Mouse (Mus musculus) liver (tissue): ENCODE data around the gene 4930407I10Rik.

Experiments
- DNase-seq: peaks from one replicate; pipeline ENCODE4 v3.0.0-alpha.2; 2020; ENCODE audit warnings: mixed read lengths

The 4930407I10Rik gene

DNA sequence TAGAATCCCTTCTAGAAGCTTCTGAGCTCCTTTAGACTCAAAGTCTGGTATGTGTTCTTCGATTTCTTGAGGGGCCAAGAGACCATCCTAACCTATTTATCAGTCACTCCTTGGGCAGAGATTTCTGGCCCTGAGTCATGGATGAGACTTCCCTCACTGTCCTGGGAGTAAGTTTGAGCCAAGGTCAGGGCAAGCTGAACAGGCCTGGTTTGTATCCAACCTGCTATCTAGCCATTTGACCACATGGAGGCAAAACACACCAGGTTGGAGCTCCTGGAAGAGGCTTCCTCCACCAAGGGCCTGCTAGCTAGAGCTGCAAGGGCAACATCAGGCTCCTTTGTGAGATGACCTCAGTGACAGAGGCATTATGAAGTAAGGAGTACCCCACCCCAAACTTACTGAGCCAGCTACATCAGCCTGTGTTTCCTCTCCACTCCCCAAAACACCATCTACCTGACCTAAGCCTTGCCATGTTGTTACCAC, at the start of gene 4930407I10Rik:
Gene 4930407I10Rik, plus strand, starts transcription at position 433 of the 483 bp plus-strand sequence.
- DNase-seq: no peak

DNA sequence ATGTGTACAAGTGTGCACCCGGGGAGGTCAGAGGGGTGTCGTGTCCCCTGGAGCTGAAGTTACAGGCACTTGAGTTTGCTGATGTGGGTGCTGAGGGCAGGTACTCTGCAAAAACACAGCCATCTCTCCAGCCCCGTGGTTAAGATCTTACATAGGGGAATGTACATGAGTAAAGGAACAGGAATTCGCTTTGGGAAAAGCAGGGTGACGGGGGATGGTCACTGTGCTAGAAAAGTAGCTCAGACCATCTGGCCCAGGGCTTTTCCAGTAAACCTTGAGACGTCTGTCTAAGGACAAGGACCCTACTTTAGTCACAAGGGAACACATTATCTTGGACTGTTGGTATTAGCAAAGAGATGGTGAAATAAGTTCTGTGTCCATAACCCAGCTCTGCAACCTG, 47.0 kb upstream of the 4930407I10Rik start:
- no peak for DNase-seq

DNA sequence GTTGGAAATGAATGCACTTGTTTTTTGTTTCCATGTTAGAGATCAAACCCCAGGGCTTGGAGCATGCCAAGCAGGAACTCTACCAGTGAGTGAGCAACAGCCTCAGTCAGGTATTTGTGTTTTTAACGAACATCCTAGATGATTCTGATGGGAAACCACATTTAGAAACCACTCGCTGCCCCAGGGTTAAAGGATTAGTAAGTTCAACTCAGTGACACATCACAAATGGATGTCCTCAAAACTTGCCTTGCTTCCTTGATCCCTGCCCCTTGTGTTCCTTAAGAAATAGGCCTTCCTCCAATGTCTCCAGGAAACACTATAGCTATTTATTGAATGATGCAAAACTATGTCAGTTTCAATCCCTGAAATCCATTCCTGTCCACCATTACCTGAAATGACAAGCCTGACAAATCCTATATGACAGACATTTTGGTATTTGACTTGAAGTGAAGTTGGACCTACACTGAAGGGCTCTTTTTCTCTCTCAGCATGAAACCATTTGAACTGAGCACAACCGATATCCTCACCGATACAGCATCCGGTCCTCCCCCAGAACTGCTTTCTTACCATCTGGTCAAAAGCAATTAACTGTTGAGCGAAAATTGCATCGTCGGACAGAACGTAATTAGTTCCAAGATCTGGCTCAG, 44.1 kb upstream of the 4930407I10Rik start:
- no peak for DNase-seq

DNA sequence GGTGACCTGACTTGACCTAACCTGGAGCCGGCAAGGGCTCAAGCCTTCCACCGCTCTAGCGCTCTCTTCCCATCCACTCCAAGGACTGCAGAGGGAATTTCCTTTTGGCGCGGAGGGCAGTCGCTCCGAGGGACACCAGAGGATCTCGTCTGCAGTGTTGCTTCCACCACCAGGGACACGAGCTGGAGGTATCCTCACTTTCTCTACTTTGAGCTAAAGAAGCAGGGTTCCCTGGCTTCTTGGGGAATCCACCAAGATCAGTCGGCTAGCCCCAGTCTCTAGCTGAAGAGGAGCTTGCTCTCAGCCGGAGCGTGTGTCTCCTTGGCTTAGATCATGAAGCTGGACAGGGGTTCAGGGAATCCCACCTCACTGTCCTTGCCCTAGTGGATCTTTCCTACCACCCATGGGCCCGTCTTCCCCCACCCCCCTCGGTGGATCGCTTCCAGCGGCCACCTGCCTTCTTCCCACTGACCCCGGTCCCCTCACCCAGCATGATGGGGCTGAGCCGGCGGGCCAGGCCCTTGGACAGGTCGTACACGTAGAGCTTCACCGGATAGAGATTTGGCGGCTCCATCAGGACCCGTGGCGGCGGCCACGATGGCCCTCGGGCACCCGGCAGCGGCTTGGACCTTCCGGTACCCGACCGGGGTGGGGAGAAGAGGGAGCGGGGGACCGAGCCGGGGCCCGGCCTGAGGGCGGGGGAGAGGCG, 43.4 kb upstream of the 4930407I10Rik start:
- peak; percentile 16 for DNase-seq

DNA sequence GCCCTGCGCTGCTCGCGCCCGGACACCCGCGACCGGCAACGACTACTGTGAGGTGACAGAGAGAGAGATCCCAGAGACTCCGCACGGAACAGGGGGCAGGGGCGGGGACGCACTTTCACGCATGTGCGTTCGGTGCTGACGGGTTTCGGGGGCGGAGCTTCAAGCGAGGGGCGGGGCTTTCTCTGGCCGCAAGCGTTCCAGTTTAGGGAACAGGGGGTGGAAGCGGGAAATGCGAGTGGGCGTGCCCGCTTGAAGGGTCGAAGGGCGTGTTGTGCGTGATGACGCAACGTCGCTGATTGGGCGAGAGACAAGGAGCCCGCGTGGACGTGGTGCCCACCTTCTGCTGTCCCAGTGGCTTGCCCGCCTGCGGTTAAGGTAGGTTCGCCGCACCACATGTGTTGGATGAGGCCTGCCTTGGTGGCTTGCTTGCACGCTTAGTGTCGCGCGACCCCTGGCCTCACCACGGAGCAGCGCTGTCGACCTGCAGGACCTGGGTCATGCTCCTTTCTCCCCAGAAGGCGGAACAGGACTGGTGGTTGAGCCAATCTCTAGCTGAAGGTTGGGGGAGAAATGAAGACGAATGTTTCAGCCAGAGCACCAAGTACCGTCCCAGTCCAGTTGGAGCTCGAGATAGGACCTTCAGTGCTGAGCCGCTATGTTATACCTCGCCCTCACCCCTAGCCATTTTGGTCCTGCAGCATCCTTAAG, 42.7 kb upstream of the 4930407I10Rik start:
- peak; percentile 100 for DNase-seq

DNA sequence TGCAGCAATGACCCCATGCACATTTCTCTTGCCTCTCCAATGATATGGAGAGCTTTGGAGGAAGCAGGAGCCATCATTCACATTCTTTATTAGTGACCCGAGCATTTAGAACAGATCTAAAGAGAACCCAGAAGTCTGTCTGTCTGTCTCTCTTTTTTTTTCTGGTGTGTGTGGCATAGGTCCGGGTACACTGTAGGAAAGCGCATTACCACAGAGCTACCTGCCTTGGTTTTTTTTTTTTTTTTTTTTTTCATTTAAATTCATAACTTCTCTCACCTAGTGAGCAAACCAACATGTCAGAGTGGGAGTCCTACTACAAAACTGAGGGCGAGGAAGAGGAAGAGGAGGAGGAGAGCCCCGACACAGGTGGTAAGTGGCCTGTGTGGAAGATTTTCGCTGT, 42.1 kb upstream of the 4930407I10Rik start:
- no peak for DNase-seq

DNA sequence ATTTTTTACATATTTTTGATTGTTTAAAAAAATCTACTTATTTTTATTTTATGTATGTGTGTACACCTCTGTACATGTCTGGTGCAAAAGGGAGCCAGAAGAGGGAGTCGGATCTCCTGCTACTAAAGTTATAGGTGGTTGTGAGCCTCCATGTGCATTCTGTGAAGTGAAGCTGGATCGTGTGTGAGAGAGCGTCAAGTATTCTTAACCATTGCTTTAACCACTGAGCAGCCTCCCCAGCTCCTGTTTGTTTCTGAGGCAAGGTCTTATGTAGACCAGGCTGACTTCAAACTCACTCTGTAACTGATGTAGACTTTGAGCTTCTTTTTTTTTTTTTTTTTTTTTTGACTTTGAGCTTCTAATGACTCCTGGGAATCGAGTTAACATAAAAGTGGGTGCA, 41.5 kb upstream of the 4930407I10Rik start:
- no peak for DNase-seq

DNA sequence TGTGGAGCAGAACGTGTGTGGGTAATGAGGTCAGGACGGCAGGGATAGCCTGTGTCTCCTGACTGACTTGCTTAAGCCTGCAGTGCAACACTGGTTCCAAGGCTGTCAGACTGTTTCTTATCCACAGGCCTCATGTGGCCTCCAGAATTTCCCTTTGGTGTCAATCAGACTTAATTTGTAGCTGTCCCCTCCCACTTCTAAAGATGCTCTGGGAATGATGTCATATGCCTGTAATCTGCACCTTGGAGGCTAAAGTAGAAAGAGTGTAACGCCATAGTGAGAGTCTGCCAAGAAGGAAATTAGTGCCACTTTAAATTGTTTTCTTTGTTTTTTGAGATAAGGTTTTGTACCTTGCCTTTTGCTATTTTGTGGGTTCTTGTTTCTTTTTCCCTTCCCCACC, 39.7 kb upstream of the 4930407I10Rik start:
- DNase-seq: no peak

DNA sequence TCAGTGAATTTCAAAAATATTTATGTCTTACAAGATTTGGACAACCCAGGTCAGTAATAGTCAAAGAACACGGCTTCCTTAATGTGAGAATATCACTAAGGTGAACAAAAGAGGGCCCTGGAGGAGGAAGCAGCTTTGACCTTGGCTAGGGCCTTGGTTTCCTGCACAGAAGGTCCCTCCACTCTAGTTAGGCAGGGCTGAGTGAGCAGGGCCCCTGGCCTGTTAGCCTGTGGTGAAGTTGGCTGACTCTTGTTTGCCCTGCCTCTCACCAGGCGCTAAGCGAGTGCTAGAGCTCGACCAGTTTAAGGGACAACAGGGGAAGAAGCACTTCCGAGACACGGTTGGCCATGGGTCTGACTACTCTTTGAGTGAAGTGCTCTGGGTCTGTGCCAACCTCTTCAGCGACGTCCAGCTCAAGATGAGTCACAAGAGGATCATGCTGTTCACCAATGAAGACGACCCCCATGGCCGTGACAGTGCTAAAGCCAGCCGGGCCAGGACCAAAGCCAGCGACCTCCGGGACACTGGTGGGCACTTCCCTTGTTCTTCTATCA, 36.3 kb upstream of the 4930407I10Rik start:
- no peak for DNase-seq

DNA sequence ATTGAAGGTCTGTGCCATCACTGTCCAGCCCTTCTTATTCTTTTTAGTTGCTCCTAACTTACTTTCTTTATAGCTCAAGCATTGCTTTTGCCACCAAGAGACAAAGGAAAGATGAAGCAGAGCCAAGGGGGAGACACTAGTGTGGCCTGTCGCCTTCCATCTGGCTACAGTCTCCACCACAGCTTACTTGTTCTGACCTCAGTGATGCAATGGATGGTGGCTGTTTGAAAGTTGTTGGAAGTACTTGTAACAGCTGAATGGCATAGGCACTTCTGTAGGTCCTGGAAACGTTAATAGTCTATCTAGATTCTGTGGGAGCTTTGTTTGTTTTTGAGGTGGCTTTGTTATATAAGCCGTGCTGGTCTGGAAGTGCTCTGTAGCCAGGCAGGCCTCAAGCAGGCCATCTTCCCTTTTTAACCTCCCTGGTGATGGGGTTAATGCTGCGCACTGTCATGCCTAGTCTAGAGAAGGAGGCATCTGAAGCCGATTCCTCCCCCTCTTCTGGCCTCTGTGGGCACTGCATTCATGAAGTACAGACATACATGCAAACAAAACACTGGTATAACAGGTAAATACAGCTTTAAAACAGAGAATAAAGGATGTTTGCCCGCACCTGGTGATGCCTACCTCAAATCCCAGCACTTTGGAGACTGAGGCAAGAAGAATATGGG, 34.9 kb upstream of the 4930407I10Rik start:
- DNase-seq: no peak

DNA sequence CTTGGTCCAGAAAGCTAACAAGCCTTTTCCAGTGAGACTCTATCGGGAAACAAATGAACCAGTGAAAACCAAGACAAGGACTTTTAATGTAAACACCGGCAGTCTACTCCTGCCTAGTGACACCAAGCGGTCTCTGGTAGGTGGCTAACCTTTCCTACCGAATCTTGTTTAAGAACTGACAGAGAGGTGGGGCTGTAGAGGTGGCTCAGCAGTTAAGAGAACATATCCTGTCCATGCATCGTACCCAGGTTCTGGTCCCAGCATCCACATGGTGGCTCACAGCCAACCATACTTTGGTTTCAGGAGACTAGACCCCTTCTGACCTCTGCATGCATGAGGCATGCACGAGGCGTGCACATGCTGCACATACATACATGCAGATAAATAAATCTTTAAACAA, 31.7 kb upstream of the 4930407I10Rik start:
- no peak for DNase-seq

DNA sequence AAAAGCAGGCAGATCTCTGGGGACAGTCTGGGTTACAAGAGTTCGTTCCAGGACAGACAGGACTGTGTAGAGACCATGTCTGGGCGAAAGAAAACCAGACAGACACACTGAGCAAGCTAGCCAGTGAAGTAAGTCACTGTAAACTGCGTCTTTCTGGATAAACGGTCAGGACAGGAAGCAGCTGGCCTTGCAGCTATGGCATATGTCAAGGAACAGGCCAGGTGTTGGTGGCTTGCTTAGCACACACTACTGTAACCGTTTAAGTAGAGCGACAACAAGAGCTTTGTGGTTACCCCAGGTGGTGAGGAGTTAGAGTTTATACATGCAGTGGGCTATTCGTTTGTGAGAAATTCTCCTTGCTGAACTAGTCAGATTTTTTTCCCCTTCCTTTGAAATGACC, 31.2 kb upstream of the 4930407I10Rik start:
- no peak for DNase-seq

DNA sequence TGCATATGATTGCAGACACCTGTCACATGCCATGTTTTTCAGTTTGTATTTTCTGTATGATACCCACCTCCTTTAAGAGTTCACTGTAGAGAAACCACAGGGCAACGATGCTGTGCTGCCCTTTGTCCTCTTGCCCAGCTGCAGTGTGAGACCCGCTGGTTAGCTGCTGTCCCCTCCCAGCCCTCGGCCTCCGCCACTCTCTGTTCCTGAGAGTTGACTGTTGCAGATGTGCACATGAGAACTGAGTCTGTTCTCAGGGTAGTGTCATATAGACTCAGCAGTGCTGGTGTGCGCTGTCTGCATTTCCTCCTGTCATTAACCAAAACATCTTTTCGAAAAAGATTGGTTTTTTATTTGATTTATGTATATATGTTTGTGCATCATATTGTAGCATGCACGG, 26.6 kb upstream of the 4930407I10Rik start:
- DNase-seq: no peak

DNA sequence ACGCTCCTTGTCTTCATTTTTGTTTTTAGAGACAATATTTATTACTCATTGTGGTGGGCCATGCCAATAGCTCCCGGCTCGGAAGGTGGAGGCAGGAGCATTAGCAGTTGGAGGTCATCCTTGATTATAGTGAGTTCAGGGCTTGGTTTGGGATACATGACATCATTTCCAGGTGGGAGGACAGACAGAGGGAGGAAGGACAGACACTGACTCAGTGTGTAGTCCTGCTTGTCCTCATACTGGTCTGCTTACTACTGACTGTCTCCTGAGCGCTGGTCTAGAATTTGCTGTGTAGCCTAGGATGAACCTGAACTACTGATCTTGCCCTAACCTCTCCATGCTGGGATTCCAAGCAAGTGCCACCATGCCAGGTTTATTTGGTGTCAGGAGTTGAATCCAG, 25.2 kb upstream of the 4930407I10Rik start, which contains the start of gene Desi1:
Gene Desi1, minus strand, starts transcription at position 101 of the 400 bp plus-strand sequence.
- no peak for DNase-seq

DNA sequence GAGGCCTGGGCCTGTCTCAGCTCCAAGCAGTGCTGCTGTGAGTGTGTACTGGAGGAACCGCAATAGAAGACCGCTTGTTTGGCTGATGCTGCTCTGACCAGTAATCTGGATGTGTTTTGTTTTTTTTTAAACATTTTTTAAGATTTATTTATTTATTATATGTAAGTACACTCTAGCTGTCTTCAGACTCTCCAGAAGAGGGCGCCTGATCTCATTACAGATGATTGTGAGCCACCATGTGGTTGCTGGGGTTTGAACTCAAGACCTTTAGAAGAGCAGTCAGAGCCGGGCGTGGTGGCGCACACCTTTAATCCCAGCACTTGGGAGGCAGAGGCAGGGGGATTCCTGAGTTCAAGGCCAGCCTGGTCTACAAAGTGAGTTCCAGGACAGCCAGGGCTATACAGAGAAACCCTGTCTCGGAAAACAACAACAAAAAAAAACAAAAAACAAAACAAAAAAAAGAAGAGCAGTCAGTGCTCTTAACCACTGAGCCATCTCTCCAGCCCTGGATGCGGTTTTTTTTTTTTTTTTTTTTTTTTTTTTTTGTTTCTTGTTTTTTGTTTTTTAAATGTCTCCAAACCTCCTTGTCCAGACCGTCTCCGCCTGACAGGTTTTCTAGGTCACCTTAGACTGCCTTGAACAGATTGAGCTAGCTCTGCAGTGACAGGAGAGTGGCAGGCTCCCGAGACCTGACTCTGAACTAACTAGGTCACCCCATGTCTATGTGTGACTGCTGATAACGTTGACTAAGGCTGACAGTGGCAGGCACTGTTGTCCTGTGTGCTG, 22.9 kb upstream of the 4930407I10Rik start:
- DNase-seq: peak; percentile 25

DNA sequence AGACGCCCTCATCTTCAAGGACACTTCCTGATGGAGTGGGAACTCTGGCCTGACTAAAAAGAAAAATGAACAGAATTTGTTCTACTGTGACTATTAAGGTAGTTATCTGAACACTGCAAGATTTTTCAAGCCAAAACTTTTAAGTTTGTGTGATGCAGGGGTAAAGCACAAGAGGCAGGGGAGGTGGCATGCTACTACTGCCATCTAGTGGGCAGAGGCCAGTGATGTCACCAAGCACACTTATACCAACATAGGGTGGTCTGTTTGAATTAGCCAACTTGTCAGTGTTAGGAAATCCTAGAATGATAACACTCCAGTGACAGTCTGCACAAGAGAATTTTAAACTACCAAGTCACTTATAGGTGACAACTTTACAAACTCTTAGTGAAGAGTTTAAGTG, 18.3 kb upstream of the 4930407I10Rik start:
- DNase-seq: peak; percentile 48

DNA sequence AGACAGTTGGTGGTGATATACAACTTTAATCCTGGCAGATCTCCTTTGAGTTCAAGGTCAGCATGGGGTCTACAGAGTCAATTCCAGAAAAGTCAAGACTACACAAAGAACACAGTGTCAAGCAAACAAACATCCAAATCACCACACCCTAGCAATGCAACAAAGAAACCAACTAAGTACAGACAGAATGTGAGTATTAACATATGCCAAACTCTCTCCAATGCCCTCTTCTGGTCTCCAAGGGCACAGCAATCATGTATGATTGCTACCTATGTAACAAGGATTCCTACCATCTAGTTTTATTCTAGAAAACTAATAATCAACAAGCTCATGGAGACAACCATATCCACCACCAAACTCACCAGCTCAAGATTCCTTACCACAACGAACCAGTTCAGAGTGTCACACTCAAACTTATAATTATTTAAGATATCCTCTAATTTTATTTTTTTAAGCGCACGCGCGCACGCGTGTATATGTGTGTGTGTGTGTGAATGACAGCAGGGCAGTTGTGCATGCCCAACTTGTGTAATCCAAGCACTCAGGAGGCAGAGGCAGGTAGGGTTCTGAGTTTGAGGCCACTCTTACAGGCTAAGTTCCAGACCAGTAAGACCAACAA, 14.7 kb upstream of the 4930407I10Rik start:
- DNase-seq: no peak

DNA sequence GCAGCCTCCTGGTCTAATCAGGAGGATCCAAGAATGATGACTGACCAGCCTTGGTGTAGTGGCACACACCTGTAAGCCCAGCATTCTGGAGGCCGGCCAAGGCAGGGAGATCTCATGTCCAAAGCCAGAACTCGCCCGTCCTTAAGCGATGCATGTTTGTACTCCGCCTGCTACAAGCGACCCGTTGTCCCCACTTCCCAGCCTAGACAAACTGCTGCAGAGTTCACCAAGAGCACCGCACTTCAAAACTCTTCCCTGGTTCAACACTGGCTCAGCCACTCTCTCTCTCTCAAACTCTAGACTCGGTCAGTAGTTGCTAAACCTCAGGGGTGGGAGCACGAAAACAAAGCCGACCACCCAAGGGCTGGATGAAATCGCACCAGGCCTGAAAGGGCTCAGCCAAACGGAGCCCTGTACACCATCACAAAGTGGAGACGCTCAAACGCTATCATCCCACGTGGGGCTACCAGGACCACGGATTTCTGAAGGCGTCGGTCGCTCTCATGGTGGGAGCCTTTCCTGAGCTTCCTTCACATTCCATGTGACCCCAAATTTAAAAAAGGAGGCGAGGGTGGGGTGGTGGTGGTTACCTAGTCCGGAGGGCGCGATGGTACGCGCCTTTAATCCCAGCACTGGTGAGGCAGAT, 12.6 kb upstream of the 4930407I10Rik start:
- DNase-seq: peak; percentile 15

DNA sequence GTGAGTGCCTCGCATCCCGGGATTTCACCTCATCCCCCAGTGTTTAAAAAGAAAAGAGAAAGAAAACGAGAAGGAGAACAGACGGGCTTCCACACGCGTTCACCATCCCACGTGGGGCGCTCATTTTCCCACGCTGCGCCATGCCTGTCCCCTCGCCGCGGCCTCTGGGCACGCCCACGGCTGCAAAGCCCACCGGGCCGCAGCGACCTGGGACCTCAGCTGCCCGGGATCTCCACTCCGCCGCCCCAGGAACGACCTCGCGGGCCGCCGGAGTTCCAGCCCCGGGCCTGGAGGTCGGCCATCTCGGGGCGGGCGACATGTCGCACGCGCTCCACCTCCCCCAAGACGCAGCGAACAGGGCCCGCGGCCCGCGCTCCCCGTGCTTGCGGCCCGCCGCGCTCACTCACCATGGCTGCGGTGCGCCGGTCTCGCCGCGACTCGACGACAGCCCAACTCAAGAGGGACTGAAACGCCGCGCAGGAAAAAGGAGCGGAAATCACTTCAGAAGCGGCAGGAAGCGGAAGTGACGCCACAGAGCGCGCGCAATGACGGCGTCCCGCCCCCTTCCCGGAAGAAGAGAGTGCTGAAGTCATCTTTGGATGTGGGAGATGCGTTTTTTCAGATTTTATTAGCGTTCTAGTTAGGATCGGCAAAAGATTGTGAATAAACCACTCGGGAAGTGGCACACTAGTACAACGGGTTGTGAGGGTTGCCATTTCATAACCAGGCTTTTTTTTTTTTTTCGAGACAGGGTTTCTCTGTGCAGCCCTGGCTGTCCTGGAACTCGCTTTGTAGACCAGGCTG, 11.7 kb upstream of the 4930407I10Rik start, which contains the start of gene Snu13:
Gene Snu13, minus strand, starts transcription at position 519 of the 804 bp plus-strand sequence.
- peak; percentile 89 for DNase-seq

DNA sequence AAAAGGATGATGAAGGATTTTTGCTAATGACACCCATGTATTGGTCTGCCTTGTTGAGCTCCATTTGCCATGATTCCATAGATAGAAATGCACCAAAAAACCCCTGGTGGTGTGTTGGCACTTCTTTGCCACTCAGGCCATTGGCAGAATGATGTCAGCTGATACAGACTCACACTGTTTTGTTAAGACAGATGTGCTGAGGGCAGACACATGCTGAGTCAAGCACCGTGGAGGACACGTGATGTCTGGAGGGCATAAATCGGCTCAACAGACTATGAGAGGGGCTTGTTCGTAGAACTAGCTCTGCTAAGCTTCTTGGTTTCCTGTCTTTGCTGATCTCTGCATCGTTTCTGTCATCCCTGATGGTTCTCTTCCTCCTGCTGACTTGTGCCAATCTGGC, 6.4 kb upstream of the 4930407I10Rik start:
- DNase-seq: no peak
